Mouse (Mus musculus): Measurements from ENCODE around the gene Gab1.

The Gab1 gene

DNA sequence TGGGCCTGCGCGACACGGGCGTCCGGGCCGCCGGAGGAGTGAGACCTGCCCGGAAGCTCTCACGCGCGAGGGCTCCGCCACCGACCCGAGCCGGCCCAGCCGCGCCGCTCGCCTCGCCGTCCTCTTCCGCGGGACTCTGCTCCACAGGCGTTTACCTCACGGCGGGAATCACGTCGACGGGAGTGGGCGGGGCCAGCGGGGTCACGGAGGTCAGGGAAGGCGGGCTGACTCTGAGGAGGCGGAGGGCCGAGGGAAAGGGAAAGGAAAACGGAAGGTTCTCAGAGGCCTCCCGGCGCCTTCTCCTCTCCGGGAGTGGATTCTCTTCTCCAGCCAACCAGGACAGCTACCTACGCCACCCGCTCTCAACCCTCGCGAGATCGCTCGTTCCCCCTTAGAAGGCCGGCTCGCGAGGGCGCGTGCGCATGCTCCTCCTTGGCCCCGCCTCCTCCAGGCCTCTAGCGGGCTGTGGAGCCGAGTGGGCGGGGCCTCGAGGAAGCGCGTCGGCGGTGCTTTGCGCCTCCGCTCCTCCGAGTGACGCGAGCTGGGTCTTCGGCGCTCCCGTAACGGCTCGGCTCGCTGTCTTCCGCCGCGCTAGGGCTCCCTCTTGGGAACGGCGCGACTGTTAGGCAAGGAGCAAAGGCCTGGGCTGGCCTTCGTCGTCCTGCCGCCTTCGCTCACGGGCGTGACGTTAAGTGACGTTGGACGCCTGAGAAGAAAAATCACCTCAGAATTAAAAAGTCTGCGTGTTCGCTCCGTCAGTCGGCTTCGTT, 141.0 kb downstream of the Gab1 start, which contains the start of gene Smarca5:
Gene Smarca5 (minus strand): TSS at position 343 of the 770 bp plus-strand sequence.
- peak; percentile 95 for DNase-seq (ENCODE audit: low spot score)

DNA sequence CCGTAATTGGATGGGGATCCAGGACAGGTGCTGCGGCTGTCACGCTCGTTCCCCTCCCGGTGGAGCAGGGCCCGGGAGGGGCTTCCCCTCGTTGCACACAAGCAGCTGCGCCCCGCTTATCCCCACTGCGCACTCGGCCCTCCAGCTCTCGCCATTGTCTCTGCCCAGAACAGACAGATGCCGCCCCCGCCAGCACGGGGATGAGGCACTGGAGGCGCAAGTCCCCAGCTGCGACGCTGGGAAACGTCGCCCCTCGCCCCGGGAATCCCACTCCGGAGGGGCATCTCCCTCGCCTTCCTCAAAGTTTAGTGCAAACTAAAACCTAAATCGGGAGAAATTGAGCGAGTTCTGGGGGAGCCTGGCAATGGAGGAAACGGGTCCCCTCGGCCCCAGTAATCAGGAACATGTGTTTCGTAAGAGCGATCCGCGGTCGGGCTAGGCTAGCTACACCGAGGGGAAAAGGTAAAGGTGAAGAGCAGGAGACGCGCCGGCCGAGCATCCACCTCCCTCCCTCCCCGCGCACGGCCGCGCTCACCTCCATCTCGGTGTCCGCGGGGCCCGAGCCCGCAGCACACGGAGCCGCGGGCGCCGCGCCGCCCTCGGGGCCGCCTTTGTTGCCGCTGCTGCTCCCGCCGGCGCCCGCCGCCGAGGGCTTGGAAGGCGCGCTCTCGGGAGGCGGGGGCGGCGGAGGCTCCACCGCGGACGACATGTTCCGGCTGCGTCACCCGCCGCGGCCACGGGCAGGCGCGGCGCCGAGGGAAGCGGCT, 141.7 kb downstream of the Gab1 start:
- peak; percentile 30 for DNase-seq (ENCODE audit: low spot score)

DNA sequence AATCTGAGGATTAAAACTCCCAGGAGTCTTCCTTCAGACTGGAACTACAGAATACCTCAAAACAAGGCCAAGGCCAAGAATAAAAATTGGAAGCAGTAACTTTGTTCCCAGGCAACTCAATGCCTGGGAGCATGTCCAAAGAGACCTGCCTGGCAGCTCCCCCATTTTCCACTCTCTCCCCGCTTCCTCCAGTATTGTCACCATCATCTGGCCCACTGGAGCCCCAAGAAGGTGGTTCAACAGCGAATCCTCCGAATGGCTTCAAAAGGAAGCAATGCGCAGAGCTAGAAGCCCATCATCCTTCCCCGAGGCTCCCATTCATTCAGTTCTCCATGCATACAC, 142.3 kb downstream of the Gab1 start:
- no peak for DNase-seq (ENCODE audit: low spot score)

DNA sequence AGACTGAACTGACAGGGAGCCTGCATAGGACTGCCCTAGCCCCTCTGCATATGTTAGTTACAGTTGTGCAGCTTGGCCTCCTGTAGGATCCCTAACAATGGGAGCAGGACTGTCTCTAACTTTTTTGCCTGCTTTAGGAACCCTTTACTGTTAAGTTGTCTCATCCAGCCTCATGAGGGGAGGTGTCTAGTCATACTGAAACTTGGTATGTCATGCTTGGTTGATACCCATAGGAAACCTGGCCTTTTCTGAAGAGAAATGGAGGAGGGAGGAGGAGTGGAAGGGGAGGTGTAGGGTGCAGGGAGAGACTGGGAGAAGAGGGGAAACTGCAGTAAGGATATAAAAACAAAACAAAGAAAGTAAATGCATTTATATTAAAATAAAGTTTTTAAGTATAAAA, 148.0 kb downstream of the Gab1 start:
- no peak for DNase-seq (ENCODE audit: low spot score)

DNA sequence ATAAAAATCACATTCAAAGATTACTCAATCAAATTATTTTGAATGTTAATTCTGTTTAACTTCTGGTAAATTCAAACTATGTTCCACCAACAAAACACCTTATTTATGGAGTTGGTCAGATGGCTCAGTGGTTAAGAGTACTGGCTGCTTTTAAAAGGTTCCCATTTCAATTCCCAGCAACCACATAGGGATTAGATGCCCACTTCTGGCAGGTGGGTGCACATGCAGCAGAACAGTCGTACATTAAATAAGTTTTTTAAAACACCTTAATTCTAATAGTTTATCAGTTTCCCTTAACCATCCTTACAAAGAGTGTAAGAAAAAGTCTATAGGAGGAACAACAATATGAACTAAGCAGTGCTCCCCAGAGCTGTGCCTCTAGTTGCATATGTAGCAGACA, 165.9 kb downstream of the Gab1 start:
- DNase-seq (ENCODE audit: low spot score) = no peak

Data from T-cell, adult 2 months (primary cell).